Mouse (Mus musculus) brain, embryonic 14.5 days (tissue): ENCODE results near the gene As3mt.

Source experiments
- CTCF ChIP-seq: fragments of 200-500 bp; IDR thresholded peaks from 2 replicates; pipeline ENCODE4 v1.5.1; 2012; ENCODE audit warnings: inconsistent platforms, mild to moderate bottlenecking, moderate library complexity, borderline replicate concordance; ENCODE audit not compliant: insufficient read depth, insufficient read length; ENCODE audit errors: extremely low read depth
- POLR2A ChIP-seq: fragments of 200-500 bp; IDR thresholded peaks from 2 replicates; pipeline ENCODE4 v1.6.1; 2012; ENCODE audit warnings: mild to moderate bottlenecking, inconsistent platforms, borderline replicate concordance; ENCODE audit not compliant: poor library complexity, insufficient read depth, insufficient read length, severe bottlenecking; ENCODE audit errors: extremely low read depth

GRCm38 (mm10) chr19:46777928-46778680 lies 70.8 kb downstream of the As3mt start:
- no peak for TF ChIP-seq CTCF
- no peak for TF ChIP-seq POLR2A
